Mouse (Mus musculus) ES-Bruce4 (cell line): Measurements from ENCODE around the gene Zcchc3. TPM values are rescaled to one million over a fixed set of nuclear protein-coding genes. Genes with fewer than 3 reads are reported as not detected.

Experiments used
- H3K27ac ChIP-seq: 2 replicates; pipeline ENCODE4 v1.5.1; 2012; ENCODE audit warnings: low read length, inconsistent platforms; ENCODE audit not compliant: insufficient read depth
- H3K27me3 ChIP-seq: 2 replicates; pipeline ENCODE4 v1.6.1; 2012; ENCODE audit warnings: mild to moderate bottlenecking, low read length, inconsistent platforms; ENCODE audit not compliant: control insufficient read depth, poor library complexity, insufficient read depth, severe bottlenecking
- H3K36me3 ChIP-seq: 2 replicates; pipeline ENCODE4 v1.6.1; 2012; ENCODE audit warnings: inconsistent platforms, mild to moderate bottlenecking, low read length, moderate library complexity; ENCODE audit not compliant: control insufficient read depth, poor library complexity, insufficient read depth, severe bottlenecking
- H3K4me1 ChIP-seq: one replicate; pipeline ENCODE4 v1.8.1; 2011; ENCODE audit warnings: low read length; ENCODE audit not compliant: control insufficient read depth, insufficient read depth
- H3K4me3 ChIP-seq: 2 replicates; pipeline ENCODE4 v1.5.1; 2011; ENCODE audit warnings: low read depth, mild to moderate bottlenecking, low read length
- H3K9ac ChIP-seq: 2 replicates; pipeline ENCODE4 v1.6.1; 2012; ENCODE audit warnings: low read depth, mild to moderate bottlenecking, inconsistent platforms; ENCODE audit not compliant: poor library complexity, severe bottlenecking
- H3K9me3 ChIP-seq: replicated peaks from 2 replicates; pipeline ENCODE4 v1.6.1; 2012; ENCODE audit warnings: mild to moderate bottlenecking, low read length, inconsistent platforms; ENCODE audit not compliant: control insufficient read depth, poor library complexity, insufficient read depth, severe bottlenecking
- CTCF ChIP-seq: IDR thresholded peaks from one replicate; pipeline ENCODE4 v1.8.1; 2011; ENCODE audit warnings: low read depth, low read length
- EP300 ChIP-seq: IDR thresholded peaks from 2 replicates; pipeline ENCODE4 v1.6.1; 2011; ENCODE audit warnings: low read depth, low read length; ENCODE audit not compliant: insufficient read depth
- POLR2A ChIP-seq: IDR thresholded peaks from one replicate; pipeline ENCODE4 v1.8.1; 2011; ENCODE audit warnings: low read length; ENCODE audit not compliant: insufficient read depth
- polyA plus RNA-seq: library from polyadenylated mRNA; stranded (reverse); fragments of >200 nt; gene quantifications from 2 replicates; pipeline ENCODE4 v1.2.4, GENCODE M21; 2011; ENCODE audit warnings: low read depth; ENCODE audit not compliant: missing spikeins, insufficient read depth, insufficient read length

Zcchc3 gene
- polyA plus RNA-seq, 1 experiment = 26.7 TPM

DNA sequence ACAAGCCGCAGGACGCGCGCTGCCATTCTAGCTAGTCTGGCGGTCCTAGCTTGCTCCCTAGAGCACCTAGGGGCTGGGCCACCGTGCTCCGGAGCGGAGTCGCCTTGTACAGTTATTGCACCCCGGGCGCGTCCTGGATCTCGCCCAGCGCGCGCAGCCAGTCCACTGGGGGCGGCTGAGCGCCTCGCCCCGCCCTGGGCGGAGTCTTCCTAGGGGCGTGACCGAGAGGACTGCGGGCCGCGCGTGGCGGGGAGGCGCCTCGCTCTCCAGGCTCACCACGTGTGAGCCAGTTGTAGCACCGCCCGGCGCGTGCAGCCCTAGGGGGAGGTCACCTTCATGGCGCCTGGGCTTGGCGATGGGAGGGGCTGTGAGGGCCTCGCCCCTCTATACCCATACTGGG, 16.1 kb downstream of the Zcchc3 start:
- H3K27me3 ChIP-seq = no peaks in the 10 kb centered on the region
- H3K4me1 ChIP-seq = peaks cover 7% of the 10 kb centered on the region
- peak overlapping the region; percentile 93 for H3K9ac ChIP-seq

DNA sequence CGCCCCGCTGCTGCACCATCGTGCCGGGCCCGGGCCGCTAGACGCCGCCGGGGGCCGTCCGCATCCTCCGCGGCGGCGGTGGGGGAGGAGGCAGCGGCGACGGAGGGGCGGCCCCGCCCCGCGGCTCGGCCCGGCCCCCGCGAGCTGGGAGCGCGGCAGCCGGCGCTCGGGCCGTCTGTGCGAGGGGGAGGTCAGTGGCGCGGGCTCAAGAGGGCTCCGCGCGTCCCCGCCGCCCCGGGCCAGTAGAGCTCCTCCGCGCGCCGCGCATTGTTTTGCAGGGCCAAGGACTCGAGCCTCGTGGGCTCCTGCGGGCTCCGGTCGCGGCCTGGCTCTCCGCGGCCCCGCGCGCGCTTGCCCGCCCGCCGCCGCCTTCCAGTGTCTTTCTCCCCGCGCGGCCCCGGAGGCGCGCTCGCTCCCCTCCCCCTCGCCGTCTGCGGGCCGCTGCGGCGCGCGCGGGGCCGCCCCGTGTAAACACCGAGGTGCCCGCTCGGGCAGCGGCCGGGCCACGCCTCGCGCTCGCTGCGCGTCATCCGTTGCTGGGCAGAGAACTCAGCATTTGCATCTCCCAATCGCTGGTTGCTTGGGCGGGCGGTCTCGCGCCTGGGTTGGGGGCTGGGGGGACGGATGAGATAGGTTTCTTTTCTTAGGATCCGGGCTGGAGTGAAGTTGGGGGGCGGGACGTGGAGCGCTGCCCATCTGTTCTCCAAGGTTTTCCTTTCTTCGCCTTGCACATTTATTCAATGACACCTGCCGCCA, 17.0 kb downstream of the Zcchc3 start, which contains the start of gene Sox12:
Sox12 (minus strand) TSS at position 384 of the 756 bp plus-strand sequence.
- Histone ChIP-seq H3K36me3 (no peaks in the 10 kb centered on the region), H3K9ac (peak within 1 kb of the TSS; percentile 93)

More for the DNA sequence above, 16.1 kb downstream of the Zcchc3 start:
- TF ChIP-seq POLR2A (no peak), EP300 (peak; percentile 92)
- H3K27ac ChIP-seq = peak overlapping the region; percentile 80
- H3K9me3 ChIP-seq = no peaks in the 10 kb centered on the region
- H3K4me3 ChIP-seq = peak overlapping the region; percentile 81
- no peaks in the 10 kb centered on the region for H3K36me3 ChIP-seq

DNA sequence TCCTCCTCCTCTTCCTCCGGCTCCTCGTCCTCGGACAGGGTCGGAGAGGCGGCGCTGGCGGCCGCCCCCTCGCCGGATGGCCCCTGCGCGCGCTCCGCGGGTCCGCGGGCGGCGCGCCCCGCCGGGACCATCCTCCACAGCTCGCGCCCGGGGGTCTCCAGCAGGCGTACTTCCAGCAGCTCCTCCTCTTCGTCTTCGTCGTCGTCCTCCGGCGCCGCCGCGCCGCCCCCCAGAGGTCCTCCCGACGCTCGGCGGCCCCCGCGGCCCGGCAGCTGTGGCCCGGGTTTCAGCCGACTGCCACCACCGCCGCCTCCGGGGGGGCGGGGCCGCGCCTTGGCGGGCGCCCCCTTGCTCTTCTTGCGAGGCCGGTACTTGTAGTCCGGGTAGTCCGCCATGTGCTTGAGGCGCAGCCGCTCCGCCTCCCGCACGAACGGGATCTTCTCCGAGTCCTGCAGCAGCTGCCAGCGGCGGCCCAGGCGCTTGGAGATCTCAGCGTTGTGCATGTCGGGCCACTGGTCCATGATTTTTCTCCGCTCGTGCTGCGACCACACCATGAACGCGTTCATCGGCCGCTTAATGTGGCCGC, 17.7 kb downstream of the Zcchc3 start:
- Histone ChIP-seq H3K27ac (peak overlapping the region; percentile 41; the same call in 1 of the 2 replicates), H3K4me3 (peak overlapping the region; percentile 81), H3K4me1 (peaks cover 7% of the 10 kb centered on the region), H3K9ac (peak overlapping the region; percentile 93), H3K36me3 (no peaks in the 10 kb centered on the region), H3K27me3 (no peaks in the 10 kb centered on the region), H3K9me3 (no peaks in the 10 kb centered on the region)
- no peak for TF ChIP-seq CTCF
- no peak for TF ChIP-seq EP300
- TF ChIP-seq POLR2A = no peak

More for the DNA sequence above, 17.0 kb downstream of the Zcchc3 start, which contains the start of gene Sox12:
- no peaks in the 10 kb centered on the region for H3K9me3 ChIP-seq
- H3K4me3 ChIP-seq = peak within 1 kb of the TSS; percentile 81
- H3K27ac ChIP-seq = peak within 1 kb of the TSS; percentile 80
- peaks cover 7% of the 10 kb centered on the region for H3K4me1 ChIP-seq
- TF ChIP-seq EP300 = peak; percentile 54; the same call in 1 of the 2 replicates
- TF ChIP-seq POLR2A = no peak
- no peaks in the 10 kb centered on the region for H3K27me3 ChIP-seq

DNA sequence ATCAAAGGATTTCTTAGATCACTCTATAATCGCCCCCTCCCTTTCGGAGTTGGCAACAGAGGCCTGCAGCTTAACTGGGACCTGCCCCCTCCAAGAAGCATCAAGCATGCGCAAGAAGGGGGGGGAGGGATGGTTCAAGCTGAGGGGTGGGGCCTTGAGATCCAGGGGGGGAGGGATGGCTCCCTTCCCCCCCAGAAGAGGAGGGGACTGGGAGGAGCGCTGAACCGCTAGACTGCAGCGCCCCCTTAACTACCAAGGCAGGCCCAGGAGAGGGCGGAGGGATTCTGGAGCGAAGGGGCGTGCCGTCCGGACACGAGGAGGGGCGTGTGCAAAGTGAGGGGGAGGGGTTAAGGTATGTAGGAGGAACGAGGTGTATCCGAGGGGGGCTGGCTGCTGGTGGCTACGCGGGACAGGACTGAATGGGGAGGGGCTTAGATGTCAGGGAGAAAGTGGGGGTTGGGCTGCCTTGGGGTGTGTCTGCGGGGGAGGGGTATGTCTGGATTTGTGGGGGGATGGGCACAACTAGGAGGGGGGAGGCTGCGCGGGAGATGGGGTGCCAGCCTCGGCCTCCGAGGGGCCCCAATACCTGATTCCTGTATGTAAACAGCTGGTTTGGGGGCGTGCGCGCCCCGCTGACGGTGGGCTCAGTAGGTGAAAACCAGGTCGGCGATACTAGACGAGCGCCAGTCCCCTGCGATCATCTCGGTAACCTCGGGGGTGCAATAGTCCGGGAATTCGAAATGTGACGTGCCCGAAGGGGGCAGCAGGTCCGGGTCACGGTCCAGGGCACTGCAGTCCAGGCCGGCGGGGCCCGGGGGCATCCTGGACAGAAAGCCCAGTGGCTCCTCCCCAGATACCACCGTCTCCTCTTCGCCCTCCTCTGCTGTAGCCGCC, 18.5 kb downstream of the Zcchc3 start:
- Histone ChIP-seq H3K4me1 (peaks cover 8% of the 10 kb centered on the region), H3K9me3 (no peaks in the 10 kb centered on the region), H3K36me3 (no peaks in the 10 kb centered on the region), H3K9ac (peak overlapping the region; percentile 93), H3K27ac (peak overlapping the region; percentile 41), H3K27me3 (no peaks in the 10 kb centered on the region), H3K4me3 (peak overlapping the region; percentile 81)
- TF ChIP-seq POLR2A (no peak), EP300 (peak; percentile 79), CTCF (no peak)

DNA sequence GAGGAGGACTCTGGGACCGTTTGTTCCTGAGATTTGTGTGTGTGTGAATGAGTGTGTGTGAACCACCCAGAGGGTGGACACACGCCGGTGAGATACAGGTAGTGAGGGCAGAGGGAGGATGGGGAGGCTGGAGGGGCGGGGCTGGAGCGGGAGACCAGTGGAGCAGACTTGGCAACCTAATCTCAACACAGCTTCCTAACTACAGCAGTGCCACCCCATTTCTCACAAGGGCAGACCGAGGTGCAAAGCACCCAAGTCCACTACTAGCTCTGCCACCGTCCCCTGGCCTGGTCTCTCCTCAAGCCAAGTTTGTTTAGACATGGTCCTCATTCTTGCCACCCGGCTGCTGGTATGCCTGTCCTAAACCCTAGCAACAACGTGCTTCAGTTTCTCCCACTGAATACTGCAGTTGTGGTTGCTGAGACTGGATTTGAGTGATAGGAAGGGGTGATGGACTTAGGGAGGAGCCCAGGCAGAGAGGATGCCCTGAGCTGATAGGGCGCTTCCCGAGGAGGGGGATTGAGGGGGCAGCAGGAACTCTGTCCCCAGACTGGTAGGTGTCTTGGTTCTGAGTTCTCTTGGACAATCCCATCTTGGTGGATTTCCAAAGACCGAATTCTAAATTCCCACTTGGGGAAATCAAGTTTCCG, 19.4 kb downstream of the Zcchc3 start:
- Histone ChIP-seq H3K36me3 (no peaks in the 10 kb centered on the region), H3K9ac (peak overlapping the region; percentile 44), H3K27me3 (no peaks in the 10 kb centered on the region), H3K4me1 (peaks cover 9% of the 10 kb centered on the region), H3K9me3 (no peaks in the 10 kb centered on the region), H3K4me3 (peak overlapping the region; percentile 67), H3K27ac (no peak overlapping the region)
- no peak for TF ChIP-seq POLR2A
- no peak for TF ChIP-seq EP300
- TF ChIP-seq CTCF = no peak
